Comparison of ENCODE assay signal across 15 mouse cellular contexts in genomic region chr7:120897711-120898335, GRCm38 (mm10). TPM values are rescaled to one million over a fixed set of nuclear protein-coding genes. Genes with fewer than 3 reads are reported as not detected.
A peak's percentile ranks its signal among the peaks of the same experiment; 100 is the strongest.
DNase-seq lines count a peak whose midpoint lies in the region; ATAC-seq and TF ChIP-seq lines count a peak whose summit lies in the region.
"Had no signal": no experiment of that assay in that cellular context is flagged by ENCODE, and none has a peak within 500 bp of the region (broad histone marks: within the 10 kb centered on the region; RNA-seq: fewer than 3 reads in every experiment).

No protein-coding gene starts in this region.

- no peaks in the 10 kb centered on the region for H3K27me3 ChIP-seq in midbrain, embryonic 10.5 days (ENCODE audit: low read depth, poor library complexity, severe bottlenecking)
- no peaks in the 10 kb centered on the region for H3K27me3 ChIP-seq in midbrain, embryonic 11.5 days (ENCODE audit: control insufficient read depth, insufficient read depth, low read length)
- H3K27me3 ChIP-seq in liver, postnatal 0 days (ENCODE audit: insufficient read depth, low read length), result no peaks in the 10 kb centered on the region
- no peaks in the 10 kb centered on the region for H3K27me3 ChIP-seq in forebrain, embryonic 16.5 days (replicated peaks; ENCODE audit: control insufficient read depth, insufficient read depth, low read length)
- H3K27me3 ChIP-seq: forebrain, embryonic 15.5 days had no signal

- DNase-seq in gastrocnemius, adult 2 months, result peak; percentile 56
- DNase-seq in gastrocnemius, postnatal 4 days (ENCODE audit: low spot score in 2 of 2), result no peak
- no peak for DNase-seq in midbrain, embryonic 10.5 days (ENCODE audit: low spot score)
- no peak for DNase-seq in midbrain, embryonic 11.5 days (ENCODE audit: low spot score, missing footprints)
- DNase-seq in cerebellum, postnatal 10 days, result peak; percentile 84 to 88
- DNase-seq in frontal cortex, postnatal 36 days (ENCODE audit: low spot score in 2 of 2), result no peak
- no peak for DNase-seq in liver, postnatal 0 days
- DNase-seq: embryo, embryonic 11 days; gastrocnemius, postnatal 14 days; kidney, adult 9 months; lung, postnatal 14 days; right cerebral cortex, postnatal 4 days; thymus, postnatal 14 days had no signal

- intact Hi-C loops in gastrocnemius, adult 2 months (cut with DNase I), result no loop called here

- H3K4me1 ChIP-seq in midbrain, embryonic 10.5 days, result peaks cover 12% of the 10 kb centered on the region
- peaks cover 5% of the 10 kb centered on the region; the same call in 1 of the 2 replicates for H3K4me1 ChIP-seq in midbrain, embryonic 11.5 days (ENCODE audit: control insufficient read depth, insufficient read depth, low read length)
- H3K4me1 ChIP-seq in liver, postnatal 0 days (ENCODE audit: insufficient read depth), result no peaks in the 10 kb centered on the region
- no peaks in the 10 kb centered on the region for H3K4me1 ChIP-seq in forebrain, embryonic 16.5 days (replicated peaks; ENCODE audit: control insufficient read depth, insufficient read depth, low read length)
- H3K4me1 ChIP-seq: forebrain, embryonic 15.5 days had no signal

- H3K27ac ChIP-seq in gastrocnemius, adult 2 months, result peak overlapping the region; percentile 57
- peak overlapping the region; percentile 17; the same call in 1 of the 2 replicates for H3K27ac ChIP-seq in midbrain, embryonic 10.5 days (replicated peaks)
- H3K27ac ChIP-seq in midbrain, embryonic 11.5 days (ENCODE audit: low read depth, low read length), result no peak overlapping the region
- no peak overlapping the region for H3K27ac ChIP-seq in liver, postnatal 0 days (ENCODE audit: low read depth)
- no peak overlapping the region for H3K27ac ChIP-seq in forebrain, embryonic 16.5 days (ENCODE audit: low read length)
- H3K27ac ChIP-seq: forebrain, embryonic 15.5 days had no signal

- peaks cover 13% of the 10 kb centered on the region for H3K36me3 ChIP-seq in midbrain, embryonic 10.5 days
- no peaks in the 10 kb centered on the region for H3K36me3 ChIP-seq in midbrain, embryonic 11.5 days (ENCODE audit: control insufficient read depth, insufficient read depth, low read length)
- peaks cover 76% of the 10 kb centered on the region for H3K36me3 ChIP-seq in liver, postnatal 0 days (replicated peaks; ENCODE audit: insufficient read depth, low read length)
- H3K36me3 ChIP-seq in forebrain, embryonic 16.5 days (ENCODE audit: control insufficient read depth, insufficient read depth), result peaks cover under 1% of the 10 kb centered on the region

- H3K9me3 ChIP-seq in midbrain, embryonic 10.5 days (replicated peaks), result no peaks in the 10 kb centered on the region
- H3K9me3 ChIP-seq in midbrain, embryonic 11.5 days (ENCODE audit: control insufficient read depth, low read length), result no peaks in the 10 kb centered on the region
- no peaks in the 10 kb centered on the region for H3K9me3 ChIP-seq in liver, postnatal 0 days (ENCODE audit: low read length)
- no peaks in the 10 kb centered on the region for H3K9me3 ChIP-seq in forebrain, embryonic 16.5 days (ENCODE audit: control insufficient read depth, low read length)
- H3K9me3 ChIP-seq: forebrain, embryonic 15.5 days had no signal

- H3K4me3 ChIP-seq in gastrocnemius, adult 2 months, result no peak overlapping the region
- no peak overlapping the region for H3K4me3 ChIP-seq in midbrain, embryonic 10.5 days
- no peak overlapping the region for H3K4me3 ChIP-seq in midbrain, embryonic 11.5 days (ENCODE audit: low read depth, low read length)
- no peak overlapping the region for H3K4me3 ChIP-seq in liver, postnatal 0 days (ENCODE audit: low read depth, low read length)
- no peak overlapping the region for H3K4me3 ChIP-seq in forebrain, embryonic 16.5 days (replicated peaks; ENCODE audit: low read length)
- H3K4me3 ChIP-seq: forebrain, embryonic 15.5 days had no signal

- no peak for ATAC-seq in midbrain, embryonic 11.5 days (ENCODE audit: low FRiP score)
- no peak for ATAC-seq in liver, postnatal 0 days
- ATAC-seq in forebrain, embryonic 16.5 days, result no peak
- ATAC-seq: forebrain, embryonic 15.5 days had no signal

- no peak overlapping the region for H3K9ac ChIP-seq in midbrain, embryonic 11.5 days (ENCODE audit: low read length)
- H3K9ac ChIP-seq in liver, postnatal 0 days (replicated peaks), result no peak overlapping the region
- no peak overlapping the region for H3K9ac ChIP-seq in forebrain, embryonic 16.5 days (replicated peaks; ENCODE audit: low read depth, low read length)
- H3K9ac ChIP-seq: forebrain, embryonic 15.5 days had no signal

- H3K4me2 ChIP-seq in midbrain, embryonic 11.5 days, result no peak overlapping the region
- no peak overlapping the region for H3K4me2 ChIP-seq in liver, postnatal 0 days (ENCODE audit: low read depth, low read length)
- H3K4me2 ChIP-seq in forebrain, embryonic 16.5 days (ENCODE audit: low read length), result no peak overlapping the region
- H3K4me2 ChIP-seq: forebrain, embryonic 15.5 days had no signal

- 91% methylated on average over 9 of the region's 9 CpGs for WGBS in midbrain, embryonic 10.5 days
- 88% methylated on average over 9 of the region's 9 CpGs for WGBS in midbrain, embryonic 11.5 days
- WGBS in liver, postnatal 0 days (ENCODE audit: insufficient replicate concordance), result 90% methylated on average over 9 of the region's 9 CpGs
- WGBS in forebrain, embryonic 16.5 days, result 85% methylated on average over 9 of the region's 9 CpGs

- no peak for TF ChIP-seq EP300 in liver, postnatal 0 days (IDR thresholded peaks at IDR 0.05; ENCODE audit: low read depth)

- TF ChIP-seq CTCF in gastrocnemius, adult 2 months (IDR thresholded peaks at IDR 0.05), result no peak
- TF ChIP-seq CTCF in liver, postnatal 0 days (IDR thresholded peaks at IDR 0.05; ENCODE audit: low read depth), result no peak

RNA-seq across cellular contexts. Expression of gene Polr3e, which starts 19.7 kb away (rescaled TPM):
- 10 to 100 TPM in 1 of 2 experiments, 1 to 10 TPM in 1; 8.8 to 11.0 TPM for total RNA-seq in gastrocnemius, adult 2 months (2021)
- 10 to 100 TPM; 18.2 to 23.1 TPM for total RNA-seq in gastrocnemius, postnatal 4 days (2021)
- 38.2 and 41.0 TPM in 2 replicates for polyA plus RNA-seq in midbrain, embryonic 10.5 days (2016; fragmentation: Nextera tagmentation; extraction: Ambion mirVana)
- polyA plus RNA-seq in midbrain, embryonic 11.5 days (2014; fragmentation: Nextera tagmentation; extraction: Ambion mirVana), result 19.0 and 19.9 TPM in 2 replicates
- 8.5 and 9.3 TPM in 2 replicates for polyA plus RNA-seq in liver, postnatal 0 days (2015; fragmentation: Nextera tagmentation; extraction: Ambion mirVana)
- polyA plus RNA-seq in forebrain, embryonic 16.5 days (2015; fragmentation: Nextera tagmentation; extraction: Ambion mirVana), result 32.6 and 34.5 TPM in 2 replicates

RNA-seq across cellular contexts. Expression of gene Eef2k, which starts 55.2 kb away (rescaled TPM):
- 10 to 100 TPM; 53.1 to 88.8 TPM for total RNA-seq in gastrocnemius, adult 2 months (2021)
- total RNA-seq in gastrocnemius, postnatal 4 days (2021), result 10 to 100 TPM; 77.1 TPM
- polyA plus RNA-seq in midbrain, embryonic 10.5 days (2016; fragmentation: Nextera tagmentation; extraction: Ambion mirVana), result 24.0 and 26.1 TPM in 2 replicates
- 9.9 and 10.5 TPM in 2 replicates for polyA plus RNA-seq in midbrain, embryonic 11.5 days (2014; fragmentation: Nextera tagmentation; extraction: Ambion mirVana)
- polyA plus RNA-seq in liver, postnatal 0 days (2015; fragmentation: Nextera tagmentation; extraction: Ambion mirVana), result 14.4 and 19.5 TPM in 2 replicates
- polyA plus RNA-seq in forebrain, embryonic 16.5 days (2015; fragmentation: Nextera tagmentation; extraction: Ambion mirVana), result 38.9 and 40.3 TPM in 2 replicates

Comparison
In these comparisons a context has a peak if more than half of its experiments do, and no peak if none do; other contexts are left out.
1. DNase-seq: peak in gastrocnemius, adult 2 months (single experiment) and cerebellum, postnatal 10 days (2 of 2); none in gastrocnemius, postnatal 4 days (0 of 2), midbrain, embryonic 10.5 days (single experiment), midbrain, embryonic 11.5 days (single experiment), frontal cortex, postnatal 36 days (0 of 2) and liver, postnatal 0 days (single experiment).
2. H3K27ac ChIP-seq: peak in gastrocnemius, adult 2 months (single experiment) and midbrain, embryonic 10.5 days (single experiment); none in midbrain, embryonic 11.5 days (single experiment), liver, postnatal 0 days (single experiment) and forebrain, embryonic 16.5 days (single experiment).